Mouse (Mus musculus) intestine, postnatal 0 days (tissue): Measurements from ENCODE around the gene Hyal3. TPM values are rescaled to one million over a fixed set of nuclear protein-coding genes. Genes with fewer than 3 reads are reported as not detected.
"Not testable (repeated sequence)": the region's sequence is repeated elsewhere in the genome, so short reads cannot be mapped to it uniquely, and the experiment has no call there.

Experiments
- ATAC-seq: fragments of 200-750 bp; cut with Nextera tagmentation; 2 replicates; pipeline ENCODE4 v1.8.0; 2017; ENCODE audit warnings: mild to moderate bottlenecking, moderate TSS enrichment, moderate library complexity
- H3K27ac ChIP-seq: fragments of 300-500 bp; sonication (generic); 2 replicates; pipeline ENCODE4 v1.5.1; 2014; ENCODE audit warnings: mild to moderate bottlenecking, low read depth, low read length, moderate library complexity
- H3K27me3 ChIP-seq: fragments of 300-500 bp; sonication (generic); replicated peaks from 2 replicates; pipeline ENCODE4 v1.6.1; 2014; ENCODE audit warnings: low read length, mixed read lengths; ENCODE audit not compliant: control insufficient read depth, insufficient read depth
- H3K36me3 ChIP-seq: fragments of 300-500 bp; sonication (generic); 2 replicates; pipeline ENCODE4 v1.6.1; 2014; ENCODE audit warnings: mild to moderate bottlenecking, moderate library complexity; ENCODE audit not compliant: control insufficient read depth, insufficient read depth
- H3K4me1 ChIP-seq: fragments of 300-500 bp; sonication (generic); replicated peaks from 2 replicates; pipeline ENCODE4 v1.6.1; 2014; ENCODE audit warnings: antibody characterized with exemption, low read length, mixed read lengths; ENCODE audit not compliant: control insufficient read depth, insufficient read depth
- H3K4me2 ChIP-seq: fragments of 300-500 bp; sonication (generic); replicated peaks from 2 replicates; pipeline ENCODE4 v1.6.1; 2014; ENCODE audit warnings: low read depth, mild to moderate bottlenecking, moderate library complexity
- H3K4me3 ChIP-seq: fragments of 300-500 bp; sonication (generic); 2 replicates; pipeline ENCODE4 v1.5.1; 2014; ENCODE audit warnings: low read depth, low read length
- H3K9ac ChIP-seq: fragments of 300-500 bp; sonication (generic); 2 replicates; pipeline ENCODE4 v1.6.1; 2014; ENCODE audit warnings: mild to moderate bottlenecking, low read depth, low read length
- H3K9me3 ChIP-seq: fragments of 300-500 bp; sonication (generic); 2 replicates; pipeline ENCODE4 v1.6.1; 2016; ENCODE audit warnings: mixed run types; ENCODE audit not compliant: control insufficient read depth
- CTCF ChIP-seq: sonication (generic); IDR thresholded peaks from 2 replicates; pipeline ENCODE4 v1.5.1; 2016; ENCODE audit warnings: low read depth, mild to moderate bottlenecking, control low read depth, antibody characterized with exemption, moderate library complexity
- WGBS: fragments of 180-500 bp; shearing (Covaris S2); extraction: QIAGEN DNeasy Blood & Tissue Kit; methylation state at CpG from one replicate; pipeline ENCODE4 v1.1.7; 2014; 5-methylcytosine and 5-hydroxymethylcytosine counted together
- polyA plus RNA-seq: library from polyadenylated mRNA; unstranded; fragments of >200 nt; fragmentation: Nextera tagmentation; extraction: Ambion mirVana; gene quantifications from 2 replicates; pipeline ENCODE4 v1.2.1, GENCODE M21; 2015

The Hyal3 gene
- polyA plus RNA-seq, 1 experiment from 2014 or later = 0.50 TPM

DNA sequence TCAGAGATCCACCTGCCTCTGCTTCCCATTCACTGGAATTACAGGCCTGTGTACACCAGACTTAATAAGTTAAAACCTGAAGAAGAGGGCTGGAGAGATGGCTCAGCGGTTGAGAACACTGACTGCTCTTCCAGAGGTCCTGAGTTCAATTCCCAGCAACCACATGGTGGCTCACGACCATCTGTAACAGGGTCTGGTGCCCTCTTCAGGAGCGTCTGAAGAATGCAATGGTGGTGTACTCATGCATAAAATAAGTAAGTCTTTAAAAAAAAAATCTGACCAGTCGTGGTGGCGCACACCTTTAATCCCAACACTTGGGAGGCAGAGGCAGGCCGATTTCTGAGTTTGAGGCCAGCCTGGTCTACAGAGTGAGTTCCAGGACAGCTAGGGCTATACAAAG, 6.8 kb upstream of the Hyal3 start:
- 81% methylated on average over 6 of the region's 6 CpGs for WGBS
- H3K4me3 ChIP-seq = not testable (repeated sequence)

DNA sequence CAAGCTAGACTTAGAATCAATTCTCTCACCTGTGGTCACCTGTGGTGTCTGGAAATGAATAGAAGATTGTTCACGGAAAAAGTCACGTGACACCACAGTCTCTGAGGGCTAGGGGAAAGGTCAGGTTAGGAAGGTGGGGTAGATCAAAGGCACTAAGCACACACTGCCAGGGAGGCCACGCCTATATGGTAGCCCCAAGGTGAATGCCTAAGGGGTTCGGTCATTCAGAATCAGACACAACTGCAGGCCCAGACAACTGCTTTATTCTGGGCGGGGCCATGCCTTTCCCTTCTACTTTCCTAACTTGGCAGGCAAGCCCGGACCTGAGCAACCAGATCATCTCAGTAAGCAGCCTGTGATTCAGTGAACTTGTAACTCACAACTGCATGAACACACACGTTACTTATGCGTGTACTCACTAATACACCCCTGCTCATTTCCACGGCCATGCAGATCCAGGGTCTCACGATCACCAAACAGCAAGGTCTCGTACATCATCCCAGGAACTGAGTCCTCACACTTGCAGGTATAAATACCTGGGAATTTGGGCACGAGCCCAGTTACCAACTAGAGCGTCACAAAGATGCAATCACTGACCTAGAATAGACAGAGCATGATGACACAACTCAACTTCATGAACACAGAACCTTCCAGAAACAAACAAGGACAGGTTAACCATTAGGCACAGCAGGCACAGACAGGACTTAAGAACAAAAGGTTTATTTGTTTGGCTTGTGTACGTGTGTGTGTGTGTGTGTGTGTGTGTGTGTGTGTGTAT, 4.8 kb upstream of the Hyal3 start:
- H3K36me3 ChIP-seq = peaks cover 24% of the 10 kb centered on the region; the same call in 1 of the 2 replicates
- no peaks in the 10 kb centered on the region for H3K9me3 ChIP-seq
- no peak overlapping the region for H3K9ac ChIP-seq
- H3K4me2 ChIP-seq = peak overlapping the region; percentile 59; the same call in 1 of the 2 replicates
- TF ChIP-seq CTCF = no peak
- H3K27ac ChIP-seq = peak overlapping the region; percentile 55
- H3K4me3 ChIP-seq = no peak overlapping the region
- ATAC-seq = peak; percentile 77
- H3K4me1 ChIP-seq = peaks cover 11% of the 10 kb centered on the region
- WGBS = 43% methylated on average over 14 of the region's 14 CpGs
- H3K27me3 ChIP-seq = no peaks in the 10 kb centered on the region

More for the DNA sequence above, 6.8 kb upstream of the Hyal3 start:
- peaks cover 24% of the 10 kb centered on the region; the same call in 1 of the 2 replicates for H3K36me3 ChIP-seq
- not testable (repeated sequence) for H3K27ac ChIP-seq, ATAC-seq, H3K9ac ChIP-seq, H3K9me3 ChIP-seq, H3K4me2 ChIP-seq, H3K27me3 ChIP-seq
- peaks cover 13% of the 10 kb centered on the region for H3K4me1 ChIP-seq
- peak; percentile 42 for TF ChIP-seq CTCF

DNA sequence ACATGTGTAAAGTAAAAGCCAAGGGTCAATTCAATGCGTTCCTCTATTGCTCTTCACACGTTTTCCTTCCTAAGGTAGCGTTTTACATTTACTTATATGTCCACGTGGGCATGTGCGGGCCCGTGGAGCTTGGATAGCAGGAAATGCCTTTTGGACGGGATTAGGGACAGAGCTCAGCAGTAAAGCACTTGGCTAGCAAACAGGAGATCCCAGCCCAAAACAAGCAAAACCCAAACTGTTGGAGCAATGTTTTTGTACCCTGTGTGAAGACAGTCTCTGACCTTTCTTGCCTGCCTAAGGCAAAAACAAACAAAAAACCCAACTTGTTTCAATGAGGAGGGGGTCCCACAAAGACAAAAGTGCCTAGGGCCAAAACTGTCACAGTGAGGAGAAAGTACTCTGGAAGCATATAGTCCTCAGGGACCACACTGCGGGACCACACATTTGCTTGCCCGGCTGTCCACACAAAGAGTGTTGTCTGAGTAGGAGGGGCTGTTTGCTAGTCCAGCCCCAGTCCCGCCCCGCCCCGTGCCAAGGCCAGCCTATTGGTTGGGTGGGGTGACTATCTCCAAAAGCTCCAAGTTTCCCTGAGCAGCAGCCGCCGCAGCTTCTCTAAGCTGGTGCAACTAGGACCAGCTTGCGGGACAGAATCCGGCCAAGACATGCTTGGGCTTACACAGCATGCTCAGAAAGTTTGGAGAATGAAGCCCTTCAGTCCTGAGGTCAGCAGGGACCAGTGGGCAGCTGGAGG, 4.1 kb upstream of the Hyal3 start, which contains the start of gene Hyal1:
TSS of gene Hyal1 (plus strand) at position 571 of the 751 bp plus-strand sequence.
- Histone ChIP-seq H3K4me2 (peak within 1 kb of the TSS; percentile 59), H3K9ac (peak within 1 kb of the TSS; percentile 8; the same call in 1 of the 2 replicates), H3K27ac (peak within 1 kb of the TSS; percentile 55), H3K4me1 (peaks cover 9% of the 10 kb centered on the region), H3K36me3 (peaks cover 19% of the 10 kb centered on the region; the same call in 1 of the 2 replicates), H3K4me3 (peak within 1 kb of the TSS; percentile 31), H3K9me3 (no peaks in the 10 kb centered on the region), H3K27me3 (no peaks in the 10 kb centered on the region)
- no peak for TF ChIP-seq CTCF
- ATAC-seq = peak; percentile 52
- WGBS = 9% methylated on average over 16 of the region's 16 CpGs

DNA sequence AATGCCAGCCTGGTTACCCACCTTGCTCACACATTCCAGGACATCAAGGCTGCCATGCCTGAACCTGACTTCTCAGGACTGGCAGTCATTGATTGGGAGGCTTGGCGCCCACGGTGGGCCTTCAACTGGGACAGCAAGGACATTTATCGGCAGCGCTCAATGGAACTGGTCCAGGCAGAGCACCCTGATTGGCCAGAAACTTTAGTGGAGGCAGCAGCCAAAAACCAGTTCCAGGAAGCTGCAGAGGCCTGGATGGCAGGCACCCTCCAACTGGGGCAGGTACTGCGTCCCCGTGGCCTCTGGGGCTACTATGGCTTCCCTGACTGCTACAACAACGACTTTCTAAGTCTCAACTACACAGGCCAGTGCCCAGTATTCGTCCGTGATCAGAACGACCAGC, 2.7 kb upstream of the Hyal3 start:
- Histone ChIP-seq H3K4me3 (no peak overlapping the region), H3K27ac (no peak overlapping the region; the same call in 1 of the 2 replicates), H3K4me1 (0 out of 2 replicates have a peak, but pooled peaks cover 5% of the 10 kb centered on the region), H3K36me3 (peaks cover 10% of the 10 kb centered on the region; the same call in 1 of the 2 replicates), H3K9me3 (no peaks in the 10 kb centered on the region), H3K4me2 (no peak overlapping the region; the same call in 1 of the 2 replicates), H3K27me3 (no peaks in the 10 kb centered on the region), H3K9ac (no peak overlapping the region)
- WGBS = 90% methylated on average over 10 of the region's 10 CpGs
- TF ChIP-seq CTCF = no peak
- ATAC-seq = no peak

DNA sequence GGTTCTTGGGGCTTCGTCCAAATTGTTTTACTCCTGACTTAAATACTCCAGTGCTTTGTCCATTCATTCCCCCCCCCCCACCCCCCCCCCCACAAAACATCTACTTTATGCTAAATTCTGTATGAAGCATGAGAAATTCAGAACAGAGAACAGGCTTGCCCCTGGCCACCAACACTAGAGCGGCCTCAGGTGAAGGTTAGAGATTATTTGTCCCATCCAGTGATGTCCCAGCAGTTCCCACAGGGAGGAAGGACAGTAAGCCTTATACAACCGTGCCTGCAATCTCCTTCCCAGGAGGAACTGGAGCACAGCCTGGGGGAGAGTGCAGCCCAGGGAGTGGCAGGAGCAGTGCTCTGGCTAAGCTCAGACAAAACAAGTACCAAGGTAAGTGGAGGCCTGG, 2.0 kb upstream of the Hyal3 start, which contains the start of gene Naa80:
TSS of gene Naa80 (plus strand) at position 301 of the 400 bp plus-strand sequence.
- WGBS = 72% methylated on average over 3 of the region's 3 CpGs
- H3K27ac ChIP-seq = no peak within 1 kb of the TSS; the same call in 1 of the 2 replicates
- H3K27me3 ChIP-seq = no peaks in the 10 kb centered on the region
- no peak within 1 kb of the TSS for H3K4me3 ChIP-seq
- no peak for ATAC-seq
- H3K36me3 ChIP-seq = peaks cover 13% of the 10 kb centered on the region
- no peaks in the 10 kb centered on the region for H3K9me3 ChIP-seq
- TF ChIP-seq CTCF = no peak
- H3K4me2 ChIP-seq = peak within 1 kb of the TSS; percentile 91; the same call in 1 of the 2 replicates
- 0 out of 2 replicates have a peak, but pooled peaks cover 5% of the 10 kb centered on the region for H3K4me1 ChIP-seq
- H3K9ac ChIP-seq = no peak within 1 kb of the TSS
